Comparison of ENCODE assay signal across 11 mouse cellular contexts in the genomic region with DNA sequence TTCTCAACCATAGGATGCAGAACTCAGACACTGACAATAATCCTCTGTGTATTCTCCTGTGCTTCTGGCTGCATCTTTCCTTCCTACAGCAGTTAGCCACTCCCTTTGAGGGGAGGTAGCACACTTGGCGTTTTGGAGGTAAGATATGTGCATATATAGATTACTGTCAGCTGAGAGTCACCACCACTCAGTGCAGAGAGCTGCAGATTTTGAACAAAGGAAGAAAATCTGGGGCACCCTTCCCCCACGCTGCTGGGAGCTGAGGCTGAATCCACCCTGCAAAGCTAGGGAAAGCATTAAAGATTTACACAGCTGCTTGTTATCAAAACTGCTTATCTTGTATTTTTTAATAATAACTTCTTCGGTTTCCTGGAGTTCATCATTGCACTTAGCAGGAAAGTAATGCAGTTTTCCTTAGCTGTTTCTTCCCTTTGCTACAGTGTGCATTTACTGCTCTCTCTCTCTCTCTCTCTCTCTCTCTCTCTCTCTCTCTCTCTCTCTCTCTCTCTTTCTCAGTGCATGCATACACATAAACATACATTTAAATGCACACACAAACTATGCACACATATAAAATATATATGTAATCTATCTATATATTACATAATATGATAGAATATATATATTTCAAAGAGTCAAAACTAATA.
DNase-seq lines count a peak whose midpoint lies in the region; ATAC-seq and TF ChIP-seq lines count a peak whose summit lies in the region.
"Had no signal": no experiment of that assay in that cellular context is flagged by ENCODE, and none has a peak within 500 bp of the region (broad histone marks: within the 10 kb centered on the region; RNA-seq: fewer than 3 reads in every experiment).

No protein-coding gene starts in this region.

- no peak for TF ChIP-seq EP300 in lung, postnatal 0 days (IDR thresholded peaks at IDR 0.05)

- WGBS in forebrain, embryonic 16.5 days = 29% methylated on average over 3 of the region's 3 CpGs
- WGBS in kidney, adult 2 months = 41% methylated on average over 3 of the region's 3 CpGs
- 22% methylated on average over 3 of the region's 3 CpGs for WGBS in lung, postnatal 0 days

- ATAC-seq in forebrain, embryonic 16.5 days = peak; percentile 88
- ATAC-seq in lung, postnatal 0 days = no peak
- ATAC-seq: Patski had no signal

- H3K36me3 ChIP-seq in forebrain, embryonic 16.5 days (ENCODE audit: control insufficient read depth, insufficient read depth) = no peaks in the 10 kb centered on the region
- H3K36me3 ChIP-seq in kidney, adult 2 months (ENCODE audit: control insufficient read depth, insufficient read depth, low read length) = no peaks in the 10 kb centered on the region
- no peaks in the 10 kb centered on the region for H3K36me3 ChIP-seq in lung, postnatal 0 days (ENCODE audit: insufficient read depth, low read length)
- H3K36me3 ChIP-seq: limb, embryonic 13.5 days had no signal

- intact Hi-C loops in left cerebral cortex, postnatal 10 days (cut with DNase I) = no loop called here

- TF ChIP-seq CTCF in kidney, adult 2 months (conservative IDR thresholded peaks at IDR 0.05; ENCODE audit: insufficient read depth, insufficient read length, low read depth, low read length) = no peak
- TF ChIP-seq CTCF in lung, postnatal 0 days (IDR thresholded peaks at IDR 0.05) = no peak

- no peak overlapping the region for H3K4me3 ChIP-seq in forebrain, embryonic 16.5 days (replicated peaks; ENCODE audit: low read length)
- H3K4me3 ChIP-seq in kidney, adult 2 months (ENCODE audit: insufficient read depth, low read depth, low read length) = no peak overlapping the region
- no peak overlapping the region for H3K4me3 ChIP-seq in lung, postnatal 0 days (ENCODE audit: low read depth, low read length)
- H3K4me3 ChIP-seq: limb, embryonic 13.5 days had no signal

- no peaks in the 10 kb centered on the region for H3K27me3 ChIP-seq in forebrain, embryonic 16.5 days (replicated peaks; ENCODE audit: control insufficient read depth, insufficient read depth, low read length)
- H3K27me3 ChIP-seq in kidney, adult 2 months (replicated peaks; ENCODE audit: control insufficient read depth, insufficient read depth, low read length) = no peaks in the 10 kb centered on the region
- H3K27me3 ChIP-seq in lung, postnatal 0 days (replicated peaks; ENCODE audit: insufficient read depth, low read length) = no peaks in the 10 kb centered on the region
- H3K27me3 ChIP-seq: limb, embryonic 13.5 days; Patski had no signal

- TF ChIP-seq POLR2A in kidney, adult 2 months (IDR thresholded peaks at IDR 0.05; ENCODE audit: low read depth, low read length) = no peak

- peak; percentile 4 for DNase-seq in embryo, embryonic 11 days
- DNase-seq in embryo, embryonic 9.5 days (ENCODE audit: extremely low spot score) = no peak
- peak; percentile 31 to 47 for DNase-seq in left cerebral cortex, postnatal 10 days (ENCODE audit: extremely low spot score in 1 of 2, low spot score in 2 of 2)
- peak; percentile 52 for DNase-seq in right cerebral cortex, adult 18-20 months
- no peak for DNase-seq in kidney, adult 2 months
- DNase-seq in kidney, adult 9 months = no peak
- DNase-seq in lung, postnatal 0 days (ENCODE audit: low spot score) = no peak
- DNase-seq: heart, postnatal 4 days had no signal

- no peak overlapping the region for H3K4me2 ChIP-seq in forebrain, embryonic 16.5 days (ENCODE audit: low read length)
- H3K4me2 ChIP-seq in lung, postnatal 0 days (replicated peaks; ENCODE audit: low read depth, low read length) = no peak overlapping the region
- H3K4me2 ChIP-seq: limb, embryonic 13.5 days had no signal

- H3K4me1 ChIP-seq in forebrain, embryonic 16.5 days (replicated peaks; ENCODE audit: control insufficient read depth, insufficient read depth, low read length) = peaks cover 9% of the 10 kb centered on the region
- H3K4me1 ChIP-seq in kidney, adult 2 months (ENCODE audit: control insufficient read depth, insufficient read depth, low read length) = no peaks in the 10 kb centered on the region
- H3K4me1 ChIP-seq in lung, postnatal 0 days (ENCODE audit: insufficient read depth, low read depth, low read length) = no peaks in the 10 kb centered on the region
- H3K4me1 ChIP-seq: limb, embryonic 13.5 days had no signal

- no peaks in the 10 kb centered on the region for H3K9me3 ChIP-seq in forebrain, embryonic 16.5 days (ENCODE audit: control insufficient read depth, low read length)
- H3K9me3 ChIP-seq in lung, postnatal 0 days (ENCODE audit: low read length) = no peaks in the 10 kb centered on the region
- H3K9me3 ChIP-seq: limb, embryonic 13.5 days had no signal

- peak overlapping the region; percentile 94 for H3K27ac ChIP-seq in forebrain, embryonic 16.5 days (ENCODE audit: low read length)
- H3K27ac ChIP-seq in kidney, adult 2 months (ENCODE audit: insufficient read depth, low read depth, low read length) = no peak overlapping the region
- H3K27ac ChIP-seq in lung, postnatal 0 days (ENCODE audit: low read length) = no peak overlapping the region
- H3K27ac ChIP-seq: limb, embryonic 13.5 days had no signal

- no peak overlapping the region for H3K9ac ChIP-seq in forebrain, embryonic 16.5 days (replicated peaks; ENCODE audit: low read depth, low read length)
- H3K9ac ChIP-seq in lung, postnatal 0 days (replicated peaks; ENCODE audit: low read depth) = no peak overlapping the region
- H3K9ac ChIP-seq: limb, embryonic 13.5 days had no signal

Comparison
In these comparisons a context has a peak if more than half of its experiments do, and no peak if none do; other contexts are left out.
1. DNase-seq: peak in embryo, embryonic 11 days (single experiment), left cerebral cortex, postnatal 10 days (2 of 2) and right cerebral cortex, adult 18-20 months (single experiment); none in embryo, embryonic 9.5 days (single experiment), kidney, adult 2 months (single experiment), kidney, adult 9 months (single experiment) and lung, postnatal 0 days (single experiment).